9 mouse cellular contexts compared by ENCODE assay signal in genomic region chr3:69041298-69041697, GRCm38 (mm10). TPM values are rescaled to one million over a fixed set of nuclear protein-coding genes. Genes with fewer than 3 reads are reported as not detected.
A peak's percentile ranks its signal among the peaks of the same experiment; 100 is the strongest.
DNase-seq lines count a peak whose midpoint lies in the region; ATAC-seq and TF ChIP-seq lines count a peak whose summit lies in the region.
"Had no signal": no experiment of that assay in that cellular context is flagged by ENCODE, and none has a peak within 500 bp of the region (broad histone marks: within the 10 kb centered on the region; RNA-seq: fewer than 3 reads in every experiment).

No protein-coding gene starts in this region.

- H3K36me3 ChIP-seq in kidney, embryonic 16.5 days (ENCODE audit: insufficient read depth, low read length), result peaks cover 17% of the 10 kb centered on the region
- H3K36me3 ChIP-seq in E14TG2a.4 (ENCODE audit: insufficient read depth, low read length), result peaks cover 65% of the 10 kb centered on the region
- H3K36me3 ChIP-seq in liver, embryonic 16.5 days (ENCODE audit: control insufficient read depth, insufficient read depth), result peaks cover 47% of the 10 kb centered on the region

- H3K4me1 ChIP-seq in kidney, embryonic 16.5 days (ENCODE audit: insufficient read depth, low read length), result peaks cover 31% of the 10 kb centered on the region
- H3K4me1 ChIP-seq in E14TG2a.4 (replicated peaks; ENCODE audit: low read depth, low read length), result peaks cover 57% of the 10 kb centered on the region
- H3K4me1 ChIP-seq in embryonic fibroblast, embryonic 13.5 days (ENCODE audit: control insufficient read depth, insufficient read depth, low read length), result peaks cover 2% of the 10 kb centered on the region; the same call in 1 of the 2 replicates
- H3K4me1 ChIP-seq in liver, embryonic 16.5 days (ENCODE audit: control insufficient read depth, low read depth, low read length), result peaks cover 14% of the 10 kb centered on the region

- TF ChIP-seq POLR2A in embryonic fibroblast, embryonic 13.5 days (IDR thresholded peaks at IDR 0.05; ENCODE audit: low read depth, low read length), result no peak

- intact Hi-C loops in left cerebral cortex, postnatal 4 days (cut with DNase I), result no loop called here

- H3K4me2 ChIP-seq in kidney, embryonic 16.5 days (replicated peaks; ENCODE audit: low read depth, low read length), result peak overlapping the region; percentile 49
- H3K4me2 ChIP-seq in liver, embryonic 16.5 days (ENCODE audit: low read depth, low read length), result peak overlapping the region; percentile 62

- no peak overlapping the region for H3K27ac ChIP-seq in kidney, embryonic 16.5 days (ENCODE audit: low read length)
- no peak overlapping the region for H3K27ac ChIP-seq in embryonic fibroblast, embryonic 13.5 days (ENCODE audit: insufficient read depth, low read length)
- H3K27ac ChIP-seq in liver, embryonic 16.5 days (ENCODE audit: low read length), result peak overlapping the region; percentile 18
- H3K27ac ChIP-seq: hindbrain, embryonic 15.5 days had no signal

- 53% methylated on average over 5 of the region's 5 CpGs for WGBS in kidney, embryonic 16.5 days
- WGBS in liver, embryonic 16.5 days (ENCODE audit: insufficient replicate concordance), result 42% methylated on average over 5 of the region's 5 CpGs

- DNase-seq in kidney, postnatal 14 days, result no peak
- no peak for DNase-seq in urinary bladder, postnatal 4 days (ENCODE audit: low spot score in 2 of 2)
- DNase-seq in left cerebral cortex, postnatal 4 days, result no peak

- H3K9ac ChIP-seq in kidney, embryonic 16.5 days (replicated peaks; ENCODE audit: low read length), result 0 out of 2 replicates have a peak overlapping the region, but pooled peaks have one; percentile 46
- H3K9ac ChIP-seq in liver, embryonic 16.5 days (ENCODE audit: low read depth, low read length), result peak overlapping the region; percentile 55
- H3K9ac ChIP-seq: hindbrain, embryonic 15.5 days had no signal

- H3K4me3 ChIP-seq in kidney, embryonic 16.5 days (ENCODE audit: low read length), result peak overlapping the region; percentile 34
- H3K4me3 ChIP-seq in E14TG2a.4 (replicated peaks; ENCODE audit: low read length), result peak overlapping the region; percentile 64
- peak overlapping the region; percentile 29 for H3K4me3 ChIP-seq in embryonic fibroblast, embryonic 13.5 days (ENCODE audit: insufficient read depth, low read length)
- peak overlapping the region; percentile 67 for H3K4me3 ChIP-seq in liver, embryonic 16.5 days (ENCODE audit: low read depth, low read length)
- H3K4me3 ChIP-seq: hindbrain, embryonic 15.5 days had no signal

- no peaks in the 10 kb centered on the region for H3K27me3 ChIP-seq in kidney, embryonic 16.5 days (ENCODE audit: insufficient read depth, low read length)
- H3K27me3 ChIP-seq in E14TG2a.4 (ENCODE audit: insufficient read depth, low read length), result no peaks in the 10 kb centered on the region
- no peaks in the 10 kb centered on the region for H3K27me3 ChIP-seq in liver, embryonic 16.5 days (ENCODE audit: control insufficient read depth, insufficient read depth, low read depth, low read length)
- H3K27me3 ChIP-seq: hindbrain, embryonic 15.5 days had no signal

- TF ChIP-seq CTCF in E14TG2a.4 (conservative IDR thresholded peaks at IDR 0.05; ENCODE audit: low read length), result no peak
- TF ChIP-seq CTCF in embryonic fibroblast, embryonic 13.5 days (IDR thresholded peaks at IDR 0.05; ENCODE audit: borderline replicate concordance, insufficient read depth, low read length), result no peak

- H3K9me3 ChIP-seq in kidney, embryonic 16.5 days (ENCODE audit: low read length), result 0 out of 2 replicates have a peak, but pooled peaks cover 3% of the 10 kb centered on the region
- H3K9me3 ChIP-seq in E14TG2a.4 (ENCODE audit: low read length), result no peaks in the 10 kb centered on the region
- no peaks in the 10 kb centered on the region for H3K9me3 ChIP-seq in liver, embryonic 16.5 days (replicated peaks; ENCODE audit: control insufficient read depth, low read length)
- H3K9me3 ChIP-seq: hindbrain, embryonic 15.5 days had no signal

- ATAC-seq in kidney, embryonic 16.5 days (ENCODE audit: low FRiP score, low TSS enrichment), result no peak
- ATAC-seq in liver, embryonic 16.5 days (ENCODE audit: low read depth), result no peak
- ATAC-seq in monocyte, adult 5-6 weeks (replicated peaks; ENCODE audit: insufficient number of reproducible peaks, low FRiP score, low TSS enrichment, poor library complexity, severe bottlenecking), result no peak

RNA-seq across cellular contexts. Expression of gene Trim59, which starts 3.3 kb away (rescaled TPM):
- 115 and 129 TPM in 2 replicates for polyA plus RNA-seq in kidney, embryonic 16.5 days (2015; fragmentation: Nextera tagmentation; extraction: Ambion mirVana)
- polyA plus RNA-seq in embryonic fibroblast, embryonic 13.5 days (2011; ENCODE audit: insufficient read length, low read depth, missing spikeins), result 55.2 and 77.8 TPM in 2 replicates
- polyA plus RNA-seq in liver, embryonic 16.5 days (2015; fragmentation: Nextera tagmentation; extraction: Ambion mirVana), result 143 and 145 TPM in 2 replicates
- 10.0 to 13.3 TPM (median 10.2 TPM) in 3 replicates for total RNA-seq in monocyte, adult 5-6 weeks (2017)
- 10 to 100 TPM; 13.9 to 17.1 TPM for total RNA-seq in left cerebral cortex, postnatal 4 days (2021)

RNA-seq across cellular contexts. Expression of gene Smc4, which starts 36.8 kb away (rescaled TPM):
- polyA plus RNA-seq in kidney, embryonic 16.5 days (2015; fragmentation: Nextera tagmentation; extraction: Ambion mirVana), result 153 and 173 TPM in 2 replicates
- polyA plus RNA-seq in embryonic fibroblast, embryonic 13.5 days (2011; ENCODE audit: insufficient read length, low read depth, missing spikeins), result 95.0 and 147 TPM in 2 replicates
- 124 and 131 TPM in 2 replicates for polyA plus RNA-seq in liver, embryonic 16.5 days (2015; fragmentation: Nextera tagmentation; extraction: Ambion mirVana)
- total RNA-seq in monocyte, adult 5-6 weeks (2017), result 273 to 382 TPM (median 309 TPM) in 3 replicates
- 10 to 100 TPM; 17.9 to 18.2 TPM for total RNA-seq in left cerebral cortex, postnatal 4 days (2021)

RNA-seq across cellular contexts. Expression of gene Ift80, which starts 36.9 kb away (rescaled TPM):
- 18.8 and 20.1 TPM in 2 replicates for polyA plus RNA-seq in kidney, embryonic 16.5 days (2015; fragmentation: Nextera tagmentation; extraction: Ambion mirVana)
- polyA plus RNA-seq in embryonic fibroblast, embryonic 13.5 days (2011; ENCODE audit: insufficient read length, low read depth, missing spikeins), result 23.9 and 29.8 TPM in 2 replicates
- 6.6 and 7.4 TPM in 2 replicates for polyA plus RNA-seq in liver, embryonic 16.5 days (2015; fragmentation: Nextera tagmentation; extraction: Ambion mirVana)
- 2.8 to 7.6 TPM (median 6.0 TPM) in 3 replicates for total RNA-seq in monocyte, adult 5-6 weeks (2017)
- 10 to 100 TPM in 1 of 2 experiments, 1 to 10 TPM in 1; 9.3 to 10.4 TPM for total RNA-seq in left cerebral cortex, postnatal 4 days (2021)
